Mouse (Mus musculus) left cerebral cortex, adult 11 months (tissue): ENCODE results near the gene Sox8.

Source experiments
- DNase-seq: peaks from one replicate; pipeline ENCODE4 v3.0.0; 2022; ENCODE audit warnings: low spot score

Gene Sox8

DNA sequence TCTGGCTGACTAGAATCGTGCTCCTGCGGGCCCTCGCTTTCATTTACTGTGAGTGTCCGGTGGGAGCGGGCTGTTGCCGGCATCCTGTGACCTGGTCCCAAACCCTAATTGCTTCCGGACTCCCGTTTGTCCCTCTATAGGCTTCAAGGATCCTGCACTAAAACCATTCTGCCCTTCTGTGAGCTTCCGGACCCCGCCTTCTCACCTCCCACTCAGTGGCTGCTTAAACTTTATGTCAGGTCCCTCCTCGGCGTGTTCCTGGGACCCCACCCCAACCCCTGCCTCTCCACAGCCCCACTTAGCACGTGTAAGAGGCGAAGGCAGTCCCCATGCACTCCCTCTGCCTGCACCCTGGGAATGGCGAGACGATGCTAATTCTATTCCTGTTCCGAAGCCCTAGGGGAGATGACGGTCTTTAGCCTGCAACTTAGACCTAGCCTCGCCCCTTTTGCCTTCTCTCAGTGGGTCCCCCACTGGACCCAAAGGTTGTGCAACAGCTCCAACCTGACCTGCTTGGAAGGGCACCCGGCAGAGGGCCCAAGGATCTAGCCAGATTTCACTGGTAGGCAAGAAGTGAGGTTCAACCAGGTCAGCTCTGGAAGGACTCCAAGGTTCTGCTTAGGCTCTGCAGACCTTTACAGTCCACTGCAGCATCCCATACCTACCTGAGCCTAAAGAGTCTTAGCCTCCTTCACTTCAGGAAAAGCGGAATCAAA lies 9.0 kb upstream of the Sox8 start:
- DNase-seq: no peak

DNA sequence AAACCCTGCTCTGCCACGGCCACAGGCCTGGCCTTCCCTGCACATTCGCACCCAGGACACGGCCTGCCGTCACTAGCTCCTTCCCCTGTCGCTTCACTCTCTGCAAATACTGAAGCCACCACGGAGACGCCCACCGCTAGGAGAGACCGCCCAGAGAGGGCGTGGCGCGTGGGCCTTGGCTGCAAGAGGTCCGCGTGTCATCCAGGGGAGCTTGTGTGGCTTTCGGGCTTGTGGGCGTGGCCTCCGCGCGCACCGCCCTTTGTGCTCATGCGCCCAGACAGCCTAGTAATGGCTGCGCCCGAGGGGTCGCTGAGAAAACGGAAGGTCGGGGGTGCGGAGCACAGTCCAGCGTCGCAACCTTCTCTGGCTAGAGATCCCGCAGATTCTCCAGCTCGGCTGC lies 8.4 kb upstream of the Sox8 start, which contains the start of gene Lmf1:
Lmf1 (plus strand) TSS at position 166 of the 400 bp plus-strand sequence.
- peak; percentile 97 for DNase-seq

DNA sequence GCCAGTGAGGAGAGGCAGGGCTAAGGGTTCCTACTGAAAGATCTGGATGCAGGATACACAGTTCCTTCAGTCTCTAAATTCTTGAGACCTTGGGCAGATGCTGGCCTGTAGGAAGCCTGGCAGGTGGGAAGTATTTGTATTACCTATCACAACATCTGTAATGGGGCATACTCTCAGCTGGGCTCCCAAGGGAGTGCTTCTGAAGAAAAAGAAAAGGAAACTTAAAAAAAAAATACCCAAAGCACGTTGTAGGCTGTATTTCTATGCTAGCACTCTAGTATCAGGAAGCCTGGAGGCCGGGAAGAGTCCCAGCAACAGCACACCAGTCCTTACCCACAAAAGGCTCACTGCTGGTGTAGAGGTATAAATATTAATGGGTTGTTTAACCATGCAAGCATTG lies 7.2 kb upstream of the Sox8 start:
- DNase-seq: no peak

DNA sequence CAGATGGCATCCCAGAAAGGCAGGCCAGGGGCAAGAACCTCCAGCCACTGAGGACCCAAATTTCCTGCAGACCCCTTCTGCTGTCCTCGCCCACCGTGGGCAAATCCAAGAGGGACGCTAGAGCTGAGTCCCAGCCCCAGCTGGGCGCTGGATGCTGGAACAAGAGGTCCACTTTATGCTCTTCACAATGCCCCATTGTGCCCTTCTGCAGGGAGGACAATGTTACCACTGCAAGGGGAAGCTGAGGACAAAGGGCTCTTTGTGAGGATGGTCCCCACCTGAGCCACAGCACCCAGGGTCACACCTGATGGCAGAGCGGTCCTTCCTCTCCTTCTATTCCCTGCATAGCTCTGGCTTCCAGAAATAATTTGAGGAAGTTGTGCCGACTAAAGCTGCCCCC lies 6.8 kb upstream of the Sox8 start:
- peak; percentile 44 for DNase-seq

DNA sequence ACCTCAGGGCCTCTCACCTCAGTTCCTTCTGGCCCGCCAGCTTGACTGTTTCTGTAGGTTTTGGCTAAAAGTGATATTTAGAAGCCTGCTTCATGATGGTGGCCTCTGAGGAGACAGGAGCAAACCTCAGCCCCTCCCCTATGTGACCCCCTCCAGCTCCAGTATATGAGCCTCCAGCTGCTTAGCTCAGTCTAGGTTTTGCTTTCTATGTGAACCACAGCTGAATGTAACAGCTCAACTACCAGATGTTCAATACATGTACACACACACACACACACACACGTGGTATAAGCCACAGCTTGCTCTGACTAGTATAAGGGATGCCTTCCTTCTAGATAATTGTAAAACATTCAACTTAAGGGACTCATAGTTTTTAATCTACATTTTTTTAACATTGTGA lies 5.5 kb upstream of the Sox8 start:
- no peak for DNase-seq

DNA sequence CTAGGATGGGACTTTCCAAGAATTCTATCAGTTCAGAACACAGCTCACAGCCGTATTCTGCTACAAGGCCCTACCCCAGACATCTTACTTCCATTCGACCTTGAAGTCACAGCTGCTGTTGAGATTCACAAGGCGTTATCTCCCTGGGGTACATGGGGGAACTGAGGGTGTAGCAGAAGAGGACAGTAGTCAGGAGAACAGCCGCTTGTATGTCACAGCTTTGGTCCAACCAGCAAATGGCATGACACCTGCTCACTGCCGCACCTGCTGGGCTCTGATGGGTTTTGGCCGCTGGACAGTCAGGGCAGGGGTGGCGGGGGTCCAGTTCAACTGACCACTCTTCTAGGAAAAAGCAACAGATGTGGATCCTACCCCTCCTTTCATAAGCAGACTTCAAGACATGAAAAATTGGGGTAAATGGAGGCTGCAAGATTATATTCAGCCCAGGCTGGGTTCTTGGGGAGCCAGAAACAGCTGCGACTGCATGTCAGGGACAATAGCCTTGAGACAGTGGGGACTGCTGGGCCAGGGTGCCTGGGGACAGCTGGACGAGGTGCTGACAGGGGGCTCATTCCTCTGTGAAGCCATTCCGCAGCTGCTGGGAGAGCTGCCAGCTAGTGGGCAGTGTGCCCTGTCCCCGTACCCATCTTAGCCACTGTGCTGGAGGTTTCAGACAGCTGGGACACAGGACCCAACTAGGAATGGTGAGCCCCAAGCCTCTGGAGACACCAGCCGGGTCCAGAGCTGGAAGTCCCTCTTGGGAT lies 4.9 kb upstream of the Sox8 start:
- peak; percentile 57 for DNase-seq

DNA sequence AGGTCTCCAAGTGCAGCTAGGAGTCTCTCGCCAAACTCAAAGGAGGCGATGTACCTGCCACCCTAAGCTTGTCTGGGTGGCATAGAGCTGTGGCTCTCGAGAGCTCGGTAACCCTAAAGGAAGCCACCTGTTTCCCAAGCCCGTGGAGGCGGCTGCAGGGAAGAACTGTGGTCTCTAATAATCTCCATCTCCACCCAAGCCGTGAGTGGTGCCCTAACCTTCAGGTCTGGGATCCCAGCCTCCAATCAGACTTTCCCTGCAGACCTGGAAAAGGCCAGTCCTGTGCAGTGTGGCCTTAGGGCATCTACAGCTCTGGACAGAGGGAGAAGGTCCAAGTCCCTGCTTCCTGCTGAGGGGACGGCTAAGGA lies 951 bp upstream of the Sox8 start:
- no peak for DNase-seq

DNA sequence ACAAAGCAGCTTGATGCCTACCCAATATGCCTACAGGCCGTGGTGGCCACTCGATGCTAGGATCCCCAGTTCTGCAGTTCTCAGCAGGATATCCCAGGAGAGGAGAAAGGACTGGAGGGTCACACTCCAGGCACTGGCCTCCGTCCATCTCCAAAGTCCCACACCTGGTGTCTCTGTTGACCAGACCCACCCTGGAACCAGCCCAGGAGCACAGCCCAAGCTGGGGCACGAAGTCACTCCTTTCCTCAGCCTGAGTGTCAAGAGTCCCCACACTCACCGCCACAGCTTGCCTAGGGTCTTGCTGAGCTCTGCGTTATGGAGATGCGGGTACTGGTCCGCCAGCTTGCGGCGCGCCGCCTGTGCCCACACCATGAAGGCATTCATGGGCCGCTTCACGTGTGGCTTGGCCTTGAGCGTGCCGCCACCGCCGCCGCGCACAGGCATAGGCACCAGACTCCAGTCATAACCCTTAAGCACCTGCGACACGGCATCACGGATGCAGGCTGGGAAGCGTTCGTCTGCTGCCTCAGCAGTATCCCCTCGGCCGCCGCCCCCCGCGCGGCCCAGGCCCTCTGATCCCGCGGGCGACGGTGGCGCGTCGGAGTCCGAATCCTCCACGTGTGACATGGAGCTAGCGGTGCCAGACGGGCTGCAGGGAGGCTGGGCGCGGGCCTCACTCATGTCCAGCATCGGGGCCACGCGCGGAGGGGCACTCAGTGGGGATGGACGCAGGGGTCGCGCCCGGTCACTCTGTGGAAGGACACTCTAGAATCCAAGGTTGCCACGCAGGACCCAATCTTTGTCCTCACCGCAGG lies 446 bp downstream of the Sox8 start:
- no peak for DNase-seq

DNA sequence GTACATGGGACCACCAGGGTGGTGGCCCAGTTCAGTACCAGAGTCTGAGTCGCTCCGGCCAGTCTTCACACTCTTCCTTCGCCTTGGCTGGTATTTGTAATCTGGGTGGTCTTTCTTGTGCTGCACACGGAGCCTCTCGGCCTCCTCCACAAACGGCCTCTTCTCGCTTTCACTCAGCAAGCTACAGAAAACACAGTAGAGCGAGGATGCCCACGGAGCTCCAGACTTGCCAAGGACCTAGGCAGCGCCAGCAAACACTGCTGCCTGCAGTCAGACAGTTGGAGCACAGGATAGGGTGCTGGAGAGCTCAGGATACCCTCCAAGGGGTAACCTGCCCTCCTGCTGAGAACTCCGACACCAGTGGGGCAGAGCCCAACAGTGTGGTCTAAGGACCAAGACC lies 1.6 kb downstream of the Sox8 start:
- DNase-seq: no peak

DNA sequence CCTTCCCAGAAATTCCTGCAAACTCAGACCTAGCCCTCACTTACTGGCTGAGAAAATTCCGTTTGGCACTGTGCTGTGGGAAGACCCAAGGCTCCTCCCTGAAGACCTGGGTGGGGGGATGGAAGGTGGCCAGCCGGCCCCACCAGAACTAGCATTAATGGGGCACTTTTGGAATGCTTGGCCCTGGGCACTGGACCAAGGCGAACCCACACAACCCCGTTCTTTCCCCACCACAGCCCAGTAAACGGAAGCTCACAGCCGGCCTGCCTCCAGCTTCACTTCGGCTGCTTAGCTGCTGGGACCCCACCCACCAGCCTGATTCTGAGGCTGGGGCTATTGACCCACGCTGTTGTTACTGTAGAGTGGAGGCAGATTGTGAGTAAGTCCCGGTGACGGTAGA lies 2.3 kb downstream of the Sox8 start:
- DNase-seq: no peak

DNA sequence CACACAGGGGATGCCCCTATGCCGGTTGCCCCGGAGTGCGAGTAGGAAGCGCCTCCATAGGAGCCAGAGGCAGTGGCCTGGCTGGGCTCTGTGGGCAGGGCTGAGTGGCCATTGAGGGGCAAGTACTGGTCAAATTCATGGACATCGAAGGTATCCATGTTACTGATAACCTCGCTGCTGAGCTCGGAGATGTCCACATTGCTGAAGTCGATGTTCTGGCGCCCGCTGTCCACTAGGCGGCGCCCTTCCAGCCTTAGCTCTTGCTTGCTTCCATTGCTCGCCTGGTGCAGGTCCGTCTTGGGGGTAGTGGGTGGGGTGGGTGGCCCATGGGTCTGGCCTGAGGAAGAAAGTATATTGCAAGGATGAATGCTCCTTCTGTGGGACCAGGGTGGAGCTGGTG lies 2.7 kb downstream of the Sox8 start:
- DNase-seq: peak; percentile 74

DNA sequence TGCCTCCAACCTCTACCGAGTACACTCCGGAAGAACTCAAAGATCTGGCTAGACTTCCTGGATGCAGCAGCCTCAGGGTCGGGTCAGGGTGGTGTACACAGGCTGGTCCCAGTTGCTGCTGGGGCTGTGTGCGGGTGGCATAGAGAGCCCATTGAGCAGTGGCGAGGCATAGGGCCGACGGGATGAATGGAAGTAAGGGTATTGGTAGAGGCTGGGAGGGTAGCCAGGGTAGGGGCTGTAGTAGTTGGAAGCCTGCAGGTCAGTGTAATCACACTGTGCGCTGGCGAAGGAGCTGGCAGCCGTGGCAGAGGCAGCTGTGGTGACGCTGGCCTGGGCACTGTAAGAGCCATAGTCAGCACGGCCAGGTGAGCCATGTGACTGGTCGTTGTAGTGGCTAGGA lies 3.2 kb downstream of the Sox8 start:
- DNase-seq: peak; percentile 39

DNA sequence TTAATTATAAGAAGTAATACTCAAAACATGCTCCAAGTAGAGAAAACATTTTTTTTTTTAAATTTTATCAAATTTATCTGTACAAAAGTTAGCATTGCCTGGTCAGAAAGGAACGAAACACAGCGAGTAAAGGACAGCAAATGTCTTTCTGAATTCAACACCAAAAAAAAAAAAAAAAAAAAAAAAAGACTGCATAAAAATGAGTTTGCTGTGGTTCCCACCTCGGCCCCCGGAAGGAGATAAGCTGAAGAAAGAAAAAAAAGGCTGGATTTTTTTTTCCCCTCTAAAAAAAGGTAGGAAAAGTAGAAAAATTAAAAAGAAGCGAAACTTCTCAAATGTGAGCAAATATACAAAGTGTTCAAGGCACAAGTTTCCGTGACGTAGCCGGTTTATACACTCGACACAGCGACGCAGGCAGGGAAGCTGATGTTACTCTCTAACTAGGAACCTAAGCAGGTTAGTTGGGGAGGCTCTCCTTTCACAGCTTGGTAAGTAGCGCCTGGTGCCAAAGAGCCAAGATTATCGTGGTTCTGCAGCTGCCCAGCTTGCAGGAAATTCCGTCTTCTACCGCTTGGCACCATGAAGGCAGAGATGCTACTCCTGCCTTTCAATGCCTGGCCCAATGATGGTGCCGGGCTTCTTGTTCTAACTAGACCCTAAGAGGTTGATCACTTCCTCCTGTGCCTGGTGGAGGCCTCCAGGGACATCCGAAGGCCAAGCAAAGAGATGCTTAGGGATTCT lies 4.5 kb downstream of the Sox8 start:
- no peak for DNase-seq

DNA sequence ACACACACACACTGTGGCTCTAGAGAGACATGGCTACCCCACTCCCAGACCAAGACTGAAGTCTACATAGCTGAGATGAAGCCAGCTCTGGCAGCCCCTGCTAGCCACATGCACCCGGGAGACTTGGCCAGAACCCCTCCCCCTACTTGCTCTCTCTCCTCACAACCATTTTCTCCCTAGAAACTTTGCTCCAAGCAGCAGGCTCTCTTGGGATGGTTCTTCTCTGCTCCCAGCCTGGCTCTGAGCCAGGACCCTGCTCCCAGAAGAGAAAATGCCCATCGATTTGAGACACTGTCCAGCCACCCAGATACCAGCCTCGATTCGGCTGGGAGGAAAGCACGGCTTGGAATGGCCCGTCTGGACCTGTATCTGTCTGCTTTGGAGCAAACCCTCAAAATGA lies 5.2 kb downstream of the Sox8 start:
- no peak for DNase-seq

DNA sequence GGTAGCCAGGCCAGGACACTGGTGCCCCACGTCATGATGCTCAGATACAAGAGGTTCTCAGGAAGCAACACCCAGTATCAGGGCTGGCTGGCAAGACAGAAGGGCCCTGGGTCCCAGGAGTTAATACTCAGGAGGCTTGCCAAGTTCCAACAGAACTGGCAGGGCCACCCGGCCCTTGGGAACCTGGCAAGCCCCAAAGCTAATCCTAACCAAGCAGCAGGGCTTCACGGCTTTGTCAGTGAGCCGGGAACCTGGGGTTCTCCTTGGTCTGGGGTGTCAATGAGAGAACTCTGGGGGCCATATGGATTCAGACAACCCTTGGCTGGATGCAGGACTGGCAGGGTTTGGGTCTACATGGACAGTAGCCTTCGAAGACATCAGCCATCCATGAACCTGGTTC lies 6.0 kb downstream of the Sox8 start:
- DNase-seq: no peak

DNA sequence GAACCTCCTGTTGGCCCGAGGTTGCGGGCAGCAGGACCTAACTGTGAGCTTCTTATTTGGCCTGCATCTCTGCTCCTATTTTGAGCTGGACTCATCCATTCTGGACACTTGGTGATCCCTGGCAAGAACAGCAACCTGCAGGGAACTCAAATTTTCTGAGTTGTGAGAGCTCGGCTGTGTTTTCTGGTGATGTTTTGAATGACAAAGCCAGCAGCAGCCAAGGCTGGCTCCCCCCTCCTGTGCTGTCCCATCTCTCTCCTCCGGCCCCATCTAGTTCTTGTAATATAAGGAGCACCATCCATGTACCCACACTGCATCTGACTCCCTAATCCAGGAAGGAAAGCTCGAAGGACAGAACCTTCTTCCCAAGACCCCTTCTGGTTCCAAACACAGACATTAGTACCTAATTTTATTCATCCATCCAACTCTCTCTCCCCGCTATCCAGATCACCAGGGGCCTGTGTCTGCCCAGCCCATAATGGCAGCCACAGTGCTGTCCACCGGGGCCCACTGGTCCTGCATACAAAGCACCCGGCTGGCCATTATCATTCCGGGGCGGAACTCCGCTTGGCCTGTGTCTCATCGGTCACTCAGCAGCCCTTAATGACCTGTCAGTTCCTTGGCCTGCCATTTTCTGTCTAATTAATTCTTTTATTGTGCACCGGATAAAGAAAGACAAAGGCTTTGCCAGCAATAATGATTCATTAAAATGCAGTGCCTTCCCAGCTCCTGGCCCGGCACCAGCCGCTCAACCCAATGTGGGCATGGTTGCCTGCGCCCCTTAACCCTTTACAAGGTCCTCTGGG lies 9.1 kb downstream of the Sox8 start:
- DNase-seq: no peak

DNA sequence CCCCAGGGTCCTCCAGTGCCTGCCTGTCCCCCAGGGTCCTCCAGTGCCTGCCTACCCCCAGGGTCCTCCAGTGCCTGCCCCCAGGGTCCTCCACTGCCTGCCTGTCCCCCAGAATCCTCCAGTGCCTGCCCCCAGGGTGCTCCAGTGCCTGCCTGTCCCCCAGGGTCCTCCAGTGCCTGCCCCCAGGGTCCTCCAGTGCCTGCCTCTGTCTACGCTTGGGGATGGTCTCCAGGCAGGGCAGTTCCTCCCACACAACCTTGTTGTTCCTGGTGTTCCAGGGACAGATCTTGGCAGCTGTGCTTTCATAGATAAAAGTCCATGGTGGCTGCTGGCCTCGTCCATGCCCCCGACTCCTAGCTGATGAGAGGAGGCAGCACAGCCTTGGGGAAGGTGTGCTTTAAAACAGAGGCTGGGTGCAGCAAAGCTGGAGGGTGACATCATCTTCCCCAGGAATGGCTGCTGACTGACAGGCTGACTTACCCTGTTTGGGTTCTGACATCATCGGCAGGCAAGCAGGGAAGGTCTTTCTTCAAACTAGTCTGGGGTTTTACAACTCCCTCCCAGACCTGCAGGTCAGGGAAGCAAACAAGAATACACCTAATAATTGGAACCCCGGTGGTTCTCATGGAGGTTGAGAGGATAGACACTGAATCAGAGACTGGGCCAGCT lies 9.8 kb downstream of the Sox8 start:
- DNase-seq: no peak

DNA sequence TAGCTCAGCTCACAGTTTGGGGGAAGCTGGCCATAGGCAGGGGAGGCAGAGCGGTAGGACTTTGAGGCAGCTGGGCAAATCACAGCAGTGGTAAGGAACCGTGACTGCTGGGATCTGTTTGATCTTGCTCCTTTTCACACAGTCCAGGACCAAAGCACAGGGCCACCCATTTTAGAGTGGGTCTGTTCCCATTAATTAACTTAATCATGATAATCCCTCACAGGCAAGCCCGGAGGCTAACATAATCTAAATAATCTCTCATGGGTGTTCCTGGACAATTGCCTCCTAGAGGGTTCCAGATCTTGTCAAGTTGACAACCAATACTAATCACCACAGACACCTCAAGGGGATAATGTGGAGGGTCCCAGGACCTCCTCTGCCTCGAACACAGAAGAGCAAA lies 10.9 kb downstream of the Sox8 start:
- DNase-seq: no peak

DNA sequence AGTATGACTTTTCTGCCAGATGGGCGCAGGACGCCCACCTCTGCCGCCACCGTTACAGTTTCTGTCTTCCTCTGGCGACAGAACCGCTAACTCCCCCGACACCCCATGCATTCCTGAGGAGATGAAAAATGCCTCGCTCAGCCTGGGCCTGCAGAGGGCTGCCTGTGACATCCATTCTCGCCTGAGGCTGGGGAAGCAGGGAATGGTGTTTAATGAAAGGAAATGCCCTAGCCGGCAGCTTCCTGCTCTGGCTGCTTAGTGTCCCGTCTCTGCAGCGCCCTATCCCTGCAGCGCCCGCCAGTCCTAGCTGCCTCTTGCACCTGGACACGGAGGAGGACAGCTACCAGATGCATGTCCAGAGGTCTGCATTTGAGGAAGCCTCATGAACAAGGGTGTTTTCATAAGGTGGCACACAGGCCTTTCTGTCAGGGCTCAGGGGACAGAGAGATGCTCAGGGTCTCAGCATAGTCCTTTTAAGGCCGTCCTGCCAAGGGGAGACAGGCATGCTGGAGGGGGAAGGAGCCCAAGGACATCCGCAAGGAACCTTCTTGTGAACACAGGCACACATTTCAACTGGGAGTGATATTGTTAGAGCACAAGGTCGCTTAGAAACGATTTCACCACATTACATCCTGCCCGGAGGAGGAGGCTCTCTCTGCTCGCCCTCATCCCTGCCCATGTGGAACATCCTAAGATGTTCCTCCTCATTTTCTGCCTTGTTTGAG lies 13.7 kb downstream of the Sox8 start:
- peak; percentile 78 for DNase-seq
